Mouse (Mus musculus) gastrocnemius, postnatal 14 days (tissue): ENCODE measurements at regions not wholly inside any gene's neighbourhood (a gene's known extent, or its start where the extent isn't known, plus 50 kb on each side); places are given as distances from the start of the nearest gene placed in this dataset.
A peak's percentile ranks its signal among the peaks of the same experiment; 100 is the strongest.

Experiments
- DNase-seq: peaks from one replicate; pipeline ENCODE4 v3.0.0; 2021; ENCODE audit warnings: mixed read lengths
- intact Hi-C: fragments of 180-260 bp; cut with DNase I; formaldehyde crosslinking; loops from one replicate; pipeline ENCODE4 v1.15.1; 2025; ENCODE audit warnings: low total_unique reads

DNA sequence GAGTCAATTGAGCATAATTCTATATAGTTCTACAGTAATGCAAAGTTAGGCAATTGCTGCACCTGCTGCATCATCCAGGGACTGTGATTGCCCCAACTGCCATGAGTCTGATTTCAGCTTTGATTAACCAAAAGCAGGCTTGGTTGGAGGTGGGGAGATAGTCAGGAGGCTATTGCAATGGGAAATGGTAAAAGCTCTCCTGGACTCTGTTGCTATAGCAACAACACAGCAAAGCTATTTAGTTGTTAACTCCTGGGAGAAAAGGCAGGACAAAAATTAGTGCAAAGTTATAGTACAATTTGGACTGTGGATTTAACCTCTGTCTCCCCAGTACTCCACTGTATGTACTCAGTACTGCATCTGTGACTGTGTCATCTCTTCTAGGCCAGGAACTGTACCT is 51.7 kb upstream of the Rasgrf1 start:
- no peak for DNase-seq
- intact Hi-C loops = no loop called here

DNA sequence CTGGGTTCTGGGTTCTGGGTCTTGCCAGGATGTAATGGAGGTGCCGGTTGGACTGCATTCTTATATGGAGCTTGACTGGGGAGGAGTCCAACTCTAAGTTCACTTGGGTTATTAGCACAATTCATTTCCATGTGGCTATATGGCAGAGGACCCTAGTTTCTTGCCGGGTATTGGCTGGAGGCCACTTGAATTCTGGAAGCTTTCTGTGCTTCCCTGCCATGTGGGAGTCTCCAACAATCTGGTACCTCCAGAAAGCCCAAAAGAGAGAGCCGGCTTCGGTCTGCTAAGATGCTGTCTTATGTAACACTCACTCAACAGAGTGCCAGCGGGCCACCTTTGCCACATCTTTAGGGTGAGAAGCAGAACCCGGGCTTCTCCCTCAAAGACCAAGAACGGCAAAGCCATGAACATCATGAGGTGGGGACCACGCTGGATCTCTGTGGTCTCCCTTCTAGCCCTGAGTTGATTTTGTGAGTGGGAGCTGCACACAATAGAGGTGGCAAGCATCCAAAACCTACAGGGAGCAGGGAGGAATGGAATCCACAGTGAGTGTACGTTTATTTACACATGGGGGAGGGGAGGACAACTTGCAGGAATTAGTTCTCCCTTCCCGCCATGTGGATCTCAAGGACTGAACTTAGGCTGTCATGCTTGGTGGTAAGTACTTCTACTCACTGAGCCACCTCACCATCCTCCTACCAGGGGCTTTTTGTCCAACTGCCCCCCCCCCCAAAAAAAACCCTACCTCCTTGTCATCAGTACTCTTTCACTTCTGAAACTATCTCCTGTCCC is 59.0 kb upstream of the Rasgrf1 start:
- intact Hi-C loops = no loop called here
- no peak for DNase-seq

DNA sequence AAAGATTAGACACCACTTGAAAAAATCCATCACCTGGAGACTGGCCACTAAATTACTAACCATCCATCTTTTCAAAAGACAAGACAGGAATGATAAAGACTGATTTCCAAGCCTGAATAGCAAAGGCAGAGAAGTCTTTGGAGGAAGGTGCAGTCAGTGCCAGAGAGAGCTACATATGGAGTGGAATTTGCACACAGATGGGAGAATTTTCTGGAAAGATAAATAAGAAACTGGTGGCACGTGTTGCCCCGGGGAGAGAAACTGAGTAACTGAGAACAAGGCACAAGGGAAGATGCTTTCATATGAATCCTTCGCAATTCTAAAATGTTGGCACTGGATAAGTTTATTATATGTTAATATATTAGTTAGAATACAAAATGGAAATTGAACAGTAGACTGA is 59.8 kb upstream of the Rasgrf1 start:
- intact Hi-C loops = no loop called here
- no peak for DNase-seq

DNA sequence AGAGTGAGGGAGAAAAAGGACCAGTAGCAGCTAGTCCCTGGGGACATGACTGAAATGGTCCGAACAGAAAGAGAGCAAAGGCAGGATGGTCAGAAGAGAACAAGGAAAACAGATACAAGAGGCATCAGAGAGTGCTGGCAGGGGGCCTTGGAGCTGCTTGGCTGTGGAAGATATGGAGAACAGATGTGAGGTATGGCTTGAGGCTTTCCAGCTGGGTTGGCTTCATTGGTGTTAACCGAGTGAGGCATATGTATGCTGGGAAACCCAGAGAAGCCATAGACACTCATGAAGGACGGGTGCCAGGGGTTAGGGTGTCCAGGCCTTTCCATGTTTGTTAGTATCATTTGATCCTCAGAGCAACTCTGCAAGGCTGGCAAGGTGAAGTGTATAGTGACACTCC is 61.1 kb upstream of the Rasgrf1 start:
- intact Hi-C loops = no loop called here
- no peak for DNase-seq

DNA sequence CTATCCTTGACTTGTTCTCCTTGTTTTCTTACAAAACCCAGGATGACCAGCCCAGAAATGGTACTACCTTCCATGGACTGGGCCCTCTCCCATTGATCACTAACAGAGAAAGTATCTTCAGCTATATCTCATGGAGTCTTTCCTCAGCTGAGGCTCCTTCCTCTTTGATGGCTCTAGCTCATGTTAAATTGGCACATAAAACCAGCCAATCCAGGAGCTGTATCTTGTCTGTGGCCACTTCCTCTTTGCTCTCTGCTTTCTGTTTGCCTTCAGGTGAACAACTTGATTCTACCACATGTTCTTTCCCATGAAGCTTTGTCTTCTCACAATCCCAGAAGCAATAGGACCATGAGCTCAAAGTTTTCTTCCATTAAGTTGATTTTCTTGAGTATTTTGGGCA is 62.7 kb upstream of the Rasgrf1 start:
- no peak for DNase-seq
- intact Hi-C loops = no loop called here

DNA sequence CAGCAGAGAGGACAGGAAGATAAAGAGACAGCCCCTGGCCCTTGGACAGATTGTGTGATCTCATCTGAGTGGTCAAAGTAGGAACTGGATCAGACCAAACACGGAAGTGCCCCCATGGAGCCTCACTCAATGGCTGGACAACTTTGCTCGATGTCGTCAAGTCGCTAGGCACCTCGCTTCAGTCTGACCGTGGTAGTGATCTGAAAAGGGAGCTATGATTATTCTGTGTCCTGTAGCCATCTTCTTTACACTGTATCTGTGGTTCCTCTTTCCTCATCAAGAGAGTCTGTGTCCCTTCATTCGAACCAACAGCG is 67.0 kb upstream of the Rasgrf1 start:
- intact Hi-C loops = no loop called here
- DNase-seq = no peak

DNA sequence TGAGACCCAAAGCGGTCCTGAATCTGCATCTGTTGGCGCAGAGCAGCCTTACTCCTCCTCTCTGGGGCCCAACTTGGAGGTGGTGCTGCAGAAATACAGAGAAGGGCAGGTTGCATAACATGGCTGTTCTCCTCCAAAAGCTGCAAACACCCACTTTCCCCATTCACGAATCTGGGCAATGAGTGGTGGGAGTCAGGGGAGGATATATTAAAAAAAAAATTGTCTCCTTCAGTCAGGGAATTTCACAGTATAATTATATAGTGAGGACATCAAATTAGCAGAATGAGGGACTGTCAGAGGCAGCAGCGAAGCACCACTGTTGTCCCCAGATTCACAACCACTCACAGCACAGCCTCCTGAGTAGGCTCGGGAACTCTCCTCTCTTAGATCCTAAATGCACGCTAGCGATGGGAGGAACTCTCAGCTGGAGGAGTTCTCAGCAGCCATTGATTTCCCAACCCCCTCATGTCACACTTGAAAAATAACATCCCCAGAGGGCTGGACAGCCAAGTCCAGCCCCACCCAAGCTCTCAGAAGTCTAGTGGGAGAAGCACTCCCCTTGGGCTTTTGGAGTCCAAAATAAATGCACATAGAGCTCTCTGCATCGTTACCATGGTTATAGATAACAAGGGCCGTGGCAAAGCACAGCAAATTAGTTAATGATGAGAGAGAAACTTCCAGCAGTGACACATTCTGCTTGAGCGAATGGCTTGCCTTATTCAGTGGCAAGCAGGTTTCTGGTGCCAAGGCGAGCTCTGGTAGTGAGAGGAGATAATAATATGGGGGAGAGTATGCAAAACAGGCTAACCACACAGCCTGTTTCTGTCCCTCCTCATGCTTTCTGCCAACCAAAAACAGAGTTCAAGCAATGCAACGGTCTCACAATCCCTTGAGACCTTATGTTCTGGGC is 67.6 kb upstream of the Rasgrf1 start:
- intact Hi-C loops = no loop called here
- DNase-seq = no peak

DNA sequence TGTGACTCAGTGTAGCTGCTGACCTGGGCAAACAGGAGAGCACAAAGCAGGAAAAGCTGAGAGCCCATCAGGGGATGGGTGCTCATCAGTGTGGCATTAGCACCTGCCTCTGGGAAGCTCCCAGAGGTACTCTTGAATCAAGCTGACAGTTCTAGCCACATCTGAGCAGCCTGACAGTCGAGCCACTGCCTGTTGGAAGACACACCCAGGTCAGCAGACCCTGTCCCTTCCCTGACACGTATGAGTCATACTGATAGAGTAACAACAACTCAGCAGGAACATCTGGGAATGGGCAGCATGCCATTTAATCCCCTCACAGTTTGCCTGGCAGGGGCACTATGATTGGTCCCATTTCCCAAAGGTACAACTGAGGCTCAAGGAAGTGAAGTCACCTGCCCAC is 68.3 kb upstream of the Rasgrf1 start:
- DNase-seq = no peak
- intact Hi-C loops = no loop called here

DNA sequence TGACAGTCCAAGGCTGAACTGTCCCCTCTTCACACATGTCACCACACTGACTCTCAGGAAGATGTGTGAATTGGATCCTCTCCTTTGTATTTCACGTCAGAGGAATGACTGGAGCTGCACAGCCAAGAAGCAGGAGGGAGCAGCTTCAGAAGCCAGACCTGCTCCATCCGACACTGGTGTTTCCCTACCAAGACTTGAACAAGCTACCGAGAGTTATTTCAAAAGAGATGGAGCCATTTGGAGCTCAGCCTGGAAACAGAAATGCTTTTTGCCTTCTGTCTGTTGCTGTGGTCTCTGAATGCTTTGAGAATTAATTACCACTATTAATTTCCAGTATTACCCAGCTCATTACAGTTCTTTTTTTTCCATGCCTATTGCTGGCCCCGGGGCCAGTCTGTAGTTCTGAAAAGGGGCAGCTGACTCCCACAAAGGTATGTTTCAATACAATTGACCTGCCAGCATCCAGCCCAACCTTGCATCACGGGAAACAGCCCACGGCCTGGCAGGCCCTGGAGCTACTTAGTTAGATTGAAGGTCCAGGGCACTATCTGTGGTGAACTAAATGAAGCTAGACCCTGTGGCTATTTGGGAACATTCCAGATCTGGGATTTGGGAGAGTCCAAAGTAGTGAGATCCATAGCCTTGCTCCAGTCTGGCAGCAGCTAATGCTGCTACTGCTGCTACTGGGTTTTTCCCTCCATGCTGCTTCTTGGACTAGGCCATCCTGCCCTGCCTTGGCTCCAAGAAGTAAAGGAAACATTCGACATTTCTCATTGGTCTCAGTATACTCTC is 73.1 kb upstream of the Rasgrf1 start:
- intact Hi-C loops = no loop called here
- no peak for DNase-seq

DNA sequence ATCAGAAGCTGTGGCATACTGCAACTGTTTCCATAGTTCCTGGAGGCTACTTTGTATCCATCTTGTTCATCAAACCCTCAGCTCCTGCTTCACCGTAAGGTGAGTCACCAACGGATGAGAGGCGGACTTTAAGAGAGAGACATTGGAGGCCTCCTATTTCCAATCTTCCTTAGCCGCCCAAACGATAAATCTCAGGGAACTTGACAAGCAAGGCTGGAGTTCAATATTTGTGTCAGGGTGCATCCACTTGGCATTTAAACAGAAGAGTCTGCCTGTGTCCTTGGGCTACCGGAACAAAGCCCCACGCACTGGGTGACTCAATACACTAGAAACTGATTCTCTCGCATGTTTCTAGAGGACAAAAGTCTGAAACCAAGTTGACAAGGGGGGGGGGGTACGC is 76.1 kb upstream of the Rasgrf1 start:
- intact Hi-C loops = no loop called here
- DNase-seq = no peak

DNA sequence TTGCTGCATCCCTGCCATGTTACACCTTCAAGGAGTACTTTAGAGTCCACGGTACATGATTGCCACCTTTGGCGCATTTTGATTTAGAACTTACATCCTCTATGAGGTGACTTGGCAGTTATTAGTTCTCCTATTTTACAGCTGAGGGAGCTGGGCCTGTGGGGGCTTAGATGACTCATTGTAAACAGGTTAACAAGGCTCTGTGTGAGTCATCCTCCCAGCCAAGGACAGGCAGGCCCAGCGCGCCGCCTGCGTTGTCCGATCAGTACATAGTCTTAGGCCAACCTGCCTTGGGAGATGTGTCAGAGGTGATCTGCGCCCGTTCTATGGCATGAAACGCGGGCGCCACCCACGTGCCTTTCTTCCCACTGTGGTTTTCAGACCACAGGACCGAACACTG is 77.9 kb upstream of the Rasgrf1 start:
- intact Hi-C loops = no loop called here
- DNase-seq = no peak

DNA sequence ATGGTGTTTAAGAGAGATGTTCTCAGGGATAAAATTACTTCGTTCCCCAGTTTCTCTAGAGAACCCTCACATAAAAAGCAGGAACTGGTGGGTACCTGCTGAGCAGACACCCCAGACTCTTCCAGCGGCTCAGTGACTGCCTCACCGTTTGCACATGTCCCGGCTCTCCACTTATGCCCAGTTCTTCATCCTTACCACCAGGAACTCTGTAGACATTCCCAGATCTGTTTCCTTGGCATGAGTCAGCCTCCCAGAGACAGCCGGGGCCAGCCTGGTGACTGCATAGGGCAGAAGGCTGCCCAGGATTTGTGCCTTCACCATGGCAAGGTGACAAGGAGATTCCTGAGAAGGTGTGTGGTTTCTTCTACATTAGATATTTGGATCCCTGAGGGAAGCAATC is 81.6 kb upstream of the Rasgrf1 start:
- intact Hi-C loops = loop anchor here (5.0 kb wide), 1 partner anchor 249 kb away; no protein-coding TSS in a partner anchor
- DNase-seq = no peak

DNA sequence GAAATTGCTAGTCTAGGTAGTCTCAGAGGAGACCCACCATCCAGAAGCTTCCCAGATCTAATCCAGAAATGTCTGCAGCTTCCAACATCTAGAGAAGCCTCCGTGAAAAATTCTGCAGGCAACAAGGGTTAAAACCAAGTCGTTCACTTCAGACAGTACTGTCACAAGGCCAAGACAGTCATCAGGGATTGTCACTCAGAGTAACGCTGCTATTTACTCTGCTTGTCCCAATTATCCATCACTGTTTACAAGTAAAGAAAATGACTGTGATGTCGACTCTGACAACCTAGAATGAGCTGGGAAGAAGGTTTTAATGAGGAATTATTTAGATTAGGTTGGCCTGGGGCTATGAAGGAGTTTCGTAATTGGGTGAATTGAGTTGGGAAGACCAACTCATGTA is 82.1 kb upstream of the Rasgrf1 start:
- DNase-seq = no peak
- intact Hi-C loops = loop anchor here (2.0 to 5.0 kb wide), 2 partner anchors 145 to 250 kb away; no protein-coding TSS in a partner anchor

DNA sequence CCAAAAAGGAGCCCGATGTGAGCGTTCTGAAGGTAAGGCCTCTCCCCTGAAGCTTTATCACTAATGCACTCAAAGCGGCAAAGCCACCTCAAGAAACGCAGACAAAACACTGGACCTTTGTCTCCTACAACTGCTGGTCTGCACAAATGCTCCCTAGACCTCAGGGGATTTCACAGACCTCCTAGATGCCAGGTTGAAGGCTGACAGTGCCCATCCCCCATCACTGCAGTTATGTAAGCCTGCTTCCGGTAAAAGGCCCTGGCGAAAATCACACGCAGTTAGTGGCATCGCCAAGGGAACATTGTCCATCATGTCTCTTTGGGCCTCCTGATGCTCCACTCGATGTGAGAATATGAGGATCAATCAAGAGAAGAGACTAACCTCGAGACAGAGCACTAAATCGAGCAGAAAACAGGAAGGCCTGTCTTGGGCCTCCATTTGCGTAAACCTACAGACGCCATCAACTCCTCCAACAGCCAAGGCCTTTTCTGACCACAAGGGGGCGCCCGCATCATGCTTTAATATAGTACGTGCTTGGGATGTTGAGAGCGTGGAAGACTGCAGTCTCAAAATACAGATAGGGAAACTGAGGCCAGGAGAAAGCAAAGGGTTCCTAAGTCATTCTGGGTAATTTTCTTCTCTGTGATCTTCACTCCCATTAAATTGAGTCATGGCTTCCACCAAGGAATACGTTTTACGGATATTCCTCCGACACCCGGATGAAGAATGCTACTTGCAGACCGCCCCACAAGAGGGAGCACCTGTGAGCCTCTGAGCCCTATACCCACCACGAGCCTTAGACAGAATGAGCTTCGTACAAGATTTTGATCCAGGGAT is 82.8 kb upstream of the Rasgrf1 start:
- intact Hi-C loops = loop anchor here (2.0 to 5.0 kb wide), 2 partner anchors 146 to 250 kb away; no protein-coding TSS in a partner anchor
- DNase-seq = peak; percentile 79

DNA sequence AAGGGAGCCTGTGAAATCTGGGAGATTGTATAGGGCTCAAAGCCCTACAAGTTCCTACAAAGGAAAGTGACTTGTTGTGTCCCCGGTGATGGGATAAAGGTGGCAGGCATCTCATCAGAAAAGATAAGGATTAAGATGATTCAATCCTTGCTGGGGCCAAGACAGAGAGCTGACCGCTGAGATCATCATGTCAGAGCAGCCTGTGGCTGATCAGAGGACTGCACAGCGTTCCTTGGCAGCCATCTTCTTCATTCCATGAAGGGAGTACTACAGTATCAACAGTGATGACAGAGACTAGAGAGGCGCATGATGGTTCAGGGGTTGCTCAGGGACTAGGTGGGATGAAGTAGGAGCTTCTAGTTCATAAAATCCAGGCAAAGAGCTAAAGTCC is 83.6 kb upstream of the Ankrd34c start:
- DNase-seq = no peak
- intact Hi-C loops = no loop called here

DNA sequence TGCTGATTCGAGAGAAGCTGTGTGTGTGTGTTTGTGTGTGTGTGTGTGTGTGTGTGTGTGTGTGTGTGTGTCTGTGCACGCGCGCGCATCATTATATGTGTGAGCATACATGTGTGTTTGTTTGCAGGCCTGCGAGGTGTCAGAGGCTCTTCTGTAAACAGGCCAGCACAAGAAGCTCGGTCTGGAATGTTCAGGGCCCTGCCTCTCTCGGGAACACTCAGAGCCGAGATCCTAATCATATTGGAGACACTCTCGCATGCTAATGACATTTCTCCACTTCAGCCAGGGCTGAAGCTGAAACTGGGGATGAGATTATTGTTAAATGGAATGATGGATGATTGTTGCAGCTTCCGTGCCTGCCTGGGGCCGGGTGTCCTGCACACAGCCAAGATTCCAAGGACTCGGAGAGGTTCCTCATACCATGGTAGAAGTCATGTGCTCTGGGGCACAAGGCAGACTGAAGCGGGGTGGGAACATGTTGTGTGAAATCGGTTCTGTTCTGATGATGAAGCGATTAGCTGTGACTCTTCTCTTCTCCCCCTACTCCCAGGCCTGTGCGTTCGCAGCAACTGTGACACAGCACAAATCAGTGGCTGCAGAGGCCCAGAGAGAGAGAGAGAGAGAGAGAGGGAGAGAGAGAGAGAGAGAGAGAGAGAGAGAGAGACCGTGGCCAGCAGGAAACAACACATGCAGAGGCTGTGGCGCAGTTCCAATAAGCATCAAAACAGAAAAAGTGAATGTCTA is 83.0 kb upstream of the Ankrd34c start:
- intact Hi-C loops = no loop called here
- peak; percentile 23 for DNase-seq

DNA sequence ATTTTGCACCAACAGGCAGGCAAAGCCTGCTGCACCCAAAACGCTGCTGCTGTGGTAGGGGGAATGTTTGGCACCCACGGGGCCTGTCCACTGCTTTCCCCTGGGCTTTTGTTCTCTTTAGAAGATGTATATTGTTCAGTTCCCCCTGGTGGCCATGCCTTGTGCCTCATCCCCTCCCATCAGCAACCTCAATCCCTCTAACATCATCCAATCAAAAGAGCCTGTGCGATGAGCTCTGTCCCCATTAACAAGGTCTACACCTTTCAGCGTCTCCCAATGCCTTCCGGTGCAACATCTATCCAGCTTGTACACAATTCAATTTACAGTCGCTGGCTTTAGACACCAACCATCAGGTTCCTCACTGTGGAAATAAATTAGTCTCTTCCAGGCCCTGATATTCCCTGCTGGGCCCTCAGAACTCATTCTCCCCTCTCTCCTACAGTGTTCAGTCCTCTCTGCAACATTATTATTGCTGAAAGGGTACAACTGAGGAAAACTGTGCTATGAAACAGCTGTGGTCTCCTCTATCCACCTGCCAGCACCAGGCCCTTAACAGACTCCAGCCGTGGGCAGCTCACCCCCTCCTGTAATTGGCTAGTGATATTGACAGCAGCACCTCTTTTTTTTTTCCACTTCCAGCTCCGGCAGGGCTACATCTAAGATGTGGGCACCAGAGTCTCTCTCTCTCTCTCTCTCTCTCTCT is 75.5 kb upstream of the Ankrd34c start:
- intact Hi-C loops = no loop called here
- no peak for DNase-seq

DNA sequence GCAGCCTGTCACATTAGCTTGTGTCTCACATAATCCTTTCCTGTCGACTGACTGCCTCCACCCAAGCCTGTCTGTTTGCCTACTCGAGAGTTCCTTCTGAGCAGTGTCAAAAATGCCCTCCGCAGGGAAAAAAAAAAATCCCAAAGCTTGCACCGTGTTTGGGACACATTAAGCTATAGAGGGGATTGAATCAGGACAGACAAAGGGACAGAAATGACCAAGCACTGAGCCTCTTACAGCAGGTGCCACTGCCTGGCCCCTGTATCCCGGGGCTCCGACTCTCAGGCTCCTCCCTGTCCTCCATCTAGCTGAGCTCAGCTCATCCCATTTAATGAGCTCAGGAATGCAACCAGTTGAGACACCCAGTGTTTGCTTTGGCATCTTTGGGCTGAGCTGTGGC is 69.1 kb upstream of the Ankrd34c start:
- intact Hi-C loops = no loop called here
- DNase-seq = no peak
